In the genomic region with DNA sequence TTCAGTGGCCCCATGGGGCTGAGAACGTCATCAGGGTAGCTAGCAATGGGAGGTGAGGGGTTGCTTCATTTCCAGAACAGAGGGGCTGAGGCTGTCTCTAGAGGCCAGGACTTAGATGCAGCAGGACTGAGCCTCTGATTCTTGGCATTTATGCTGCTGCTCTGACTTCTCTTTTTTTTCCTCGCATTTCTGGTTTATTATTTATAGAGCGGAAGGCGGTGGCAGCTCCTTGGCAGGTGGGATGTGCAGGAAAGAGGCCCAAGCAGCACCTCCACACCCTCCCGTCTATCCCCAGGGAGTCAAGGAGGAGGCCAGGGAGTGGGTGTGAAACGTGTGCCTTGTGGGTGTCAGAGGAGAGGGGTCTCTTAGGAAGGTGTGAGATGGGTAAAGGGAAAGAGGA, we compare ENCODE assay signal across 33 mouse cellular contexts. TPM values are rescaled to one million over a fixed set of nuclear protein-coding genes. Genes with fewer than 3 reads are reported as not detected.
"Had no signal": no experiment of that assay in that cellular context is flagged by ENCODE, and none has a peak within 500 bp of the region (broad histone marks: within the 10 kb centered on the region; RNA-seq: fewer than 3 reads in every experiment).

No protein-coding gene starts in this region.

- H3K4me2 ChIP-seq: kidney, embryonic 15.5 days; limb, embryonic 15.5 days; liver, embryonic 11.5 days; lung, embryonic 14.5 days; midbrain, embryonic 13.5 days; neural tube, embryonic 13.5 days had no signal

- H3K4me3 ChIP-seq: kidney, embryonic 15.5 days; layer of hippocampus, adult 2 months; limb, embryonic 15.5 days; megakaryocyte, embryonic 14.5 days; midbrain, embryonic 10.5 days; midbrain, embryonic 13.5 days; neural tube, embryonic 13.5 days had no signal

- H3K9me3 ChIP-seq: kidney, embryonic 15.5 days; limb, embryonic 15.5 days; megakaryocyte, embryonic 14.5 days; midbrain, embryonic 10.5 days; midbrain, embryonic 13.5 days; neural tube, embryonic 13.5 days had no signal

- DNase-seq: kidney, adult 11 months; kidney, adult 8-10 months; kidney, postnatal 14 days; layer of hippocampus, adult 9-11 months; left cerebral cortex, postnatal 4 days; liver, postnatal 0 days; lung, embryonic 14.5 days; retina, postnatal 1 day; thymus, adult 18-20 months; thymus, postnatal 36 days had no signal

- H3K27me3 ChIP-seq: limb, embryonic 15.5 days; midbrain, embryonic 13.5 days; neural tube, embryonic 13.5 days had no signal

- H3K36me3 ChIP-seq: kidney, embryonic 15.5 days; limb, embryonic 15.5 days; midbrain, embryonic 10.5 days; midbrain, embryonic 13.5 days; neural tube, embryonic 13.5 days had no signal

- ATAC-seq: liver, postnatal 0 days; lung, postnatal 0 days; midbrain, embryonic 13.5 days; midbrain, embryonic 16.5 days had no signal

- H3K9ac ChIP-seq: kidney, embryonic 15.5 days; limb, embryonic 15.5 days; liver, embryonic 14.5 days; liver, postnatal 0 days; lung, embryonic 14.5 days; midbrain, embryonic 13.5 days; neural tube, embryonic 13.5 days had no signal

- H3K4me1 ChIP-seq: kidney, embryonic 15.5 days; limb, embryonic 15.5 days had no signal

- H3K27ac ChIP-seq: kidney, embryonic 15.5 days; layer of hippocampus, adult 2 months; limb, embryonic 15.5 days; liver, embryonic 14.5 days; macrophage; midbrain, embryonic 10.5 days; midbrain, embryonic 13.5 days; neural tube, embryonic 13.5 days had no signal

RNA-seq across cellular contexts. Expression of a gene that starts 6.3 kb away (rescaled TPM):
- total RNA-seq: monocyte, adult 5-6 weeks; neutrophil, adult 5-6 weeks had no signal
- polyA plus RNA-seq: macrophage had no signal

RNA-seq across cellular contexts. Expression of a gene that starts 43.0 kb away (rescaled TPM):
- total RNA-seq: layer of hippocampus, adult 2 months; layer of hippocampus, postnatal 25 days; left cerebral cortex, adult 18-20 months; left cerebral cortex, postnatal 10 days; left cerebral cortex, postnatal 4 days; monocyte, adult 5-6 weeks; neutrophil, adult 5-6 weeks had no signal
- polyA plus RNA-seq: intestine, embryonic 14.5 days; kidney, embryonic 15.5 days; large intestine, adult 2 months; limb, embryonic 15.5 days; lung, embryonic 14.5 days; lung, postnatal 0 days; macrophage; midbrain, embryonic 10.5 days; midbrain, embryonic 13.5 days; midbrain, embryonic 16.5 days; myocyte; neural tube, embryonic 13.5 days; small intestine, adult 2 months; testis, adult 2 months; urinary bladder, adult 2 months had no signal

RNA-seq across cellular contexts. Expression of a gene that starts 50.7 kb away (rescaled TPM):
- total RNA-seq: layer of hippocampus, adult 2 months; layer of hippocampus, postnatal 25 days; left cerebral cortex, adult 18-20 months; left cerebral cortex, postnatal 10 days; left cerebral cortex, postnatal 4 days had no signal
- polyA plus RNA-seq: intestine, embryonic 14.5 days; lung, embryonic 14.5 days; lung, postnatal 0 days; midbrain, embryonic 10.5 days; midbrain, embryonic 16.5 days; myocyte; testis, adult 2 months had no signal
